Mouse (Mus musculus) embryonic facial prominence, embryonic 14.5 days (tissue): Measurements from ENCODE around the gene Zfp369. TPM values are rescaled to one million over a fixed set of nuclear protein-coding genes. Genes with fewer than 3 reads are reported as not detected.
"Not testable (repeated sequence)": the region's sequence is repeated elsewhere in the genome, so short reads cannot be mapped to it uniquely, and the experiment has no call there.

ENCODE experiments used
- ATAC-seq: fragments of 200-750 bp; cut with Nextera tagmentation; 2 replicates; pipeline ENCODE4 v1.8.0; 2017; ENCODE audit warnings: low read depth, moderate number of reproducible peaks, moderate TSS enrichment
- DNase-seq: peaks from one replicate; pipeline ENCODE4 v3.0.0-alpha.2; 2015; ENCODE audit warnings: low spot score
- H3K27ac ChIP-seq: fragments of 300-500 bp; sonication (generic); replicated peaks from 2 replicates; pipeline ENCODE4 v1.5.1; 2014; ENCODE audit warnings: low read depth, mild to moderate bottlenecking, low read length, moderate library complexity
- H3K27me3 ChIP-seq: fragments of 300-500 bp; sonication (generic); replicated peaks from 2 replicates; pipeline ENCODE4 v1.6.1; 2014; ENCODE audit warnings: low read length; ENCODE audit not compliant: control insufficient read depth, insufficient read depth
- H3K36me3 ChIP-seq: fragments of 300-500 bp; sonication (generic); 2 replicates; pipeline ENCODE4 v1.6.1; 2014; ENCODE audit warnings: low read length, mixed read lengths; ENCODE audit not compliant: control insufficient read depth, insufficient read depth
- H3K4me1 ChIP-seq: fragments of 300-500 bp; sonication (generic); 2 replicates; pipeline ENCODE4 v1.6.1; 2014; ENCODE audit warnings: antibody characterized with exemption, low read length; ENCODE audit not compliant: control insufficient read depth, insufficient read depth
- H3K4me2 ChIP-seq: fragments of 300-500 bp; sonication (generic); 2 replicates; pipeline ENCODE4 v1.6.1; 2014; ENCODE audit warnings: low read depth, mild to moderate bottlenecking, low read length, moderate library complexity, mixed read lengths
- H3K4me3 ChIP-seq: fragments of 300-500 bp; sonication (generic); 2 replicates; pipeline ENCODE4 v1.5.1; 2014; ENCODE audit warnings: low read depth, mild to moderate bottlenecking, low read length
- H3K9ac ChIP-seq: fragments of 300-500 bp; sonication (generic); 2 replicates; pipeline ENCODE4 v1.6.1; 2014; ENCODE audit warnings: low read depth, mild to moderate bottlenecking, low read length, moderate library complexity, mixed read lengths
- H3K9me3 ChIP-seq: fragments of 300-500 bp; sonication (generic); 2 replicates; pipeline ENCODE4 v1.6.1; 2016; ENCODE audit warnings: low read length; ENCODE audit not compliant: control insufficient read depth
- WGBS: fragments of 180-500 bp; shearing (Covaris S2); extraction: QIAGEN DNeasy Blood & Tissue Kit; methylation state at CpG from one replicate; pipeline ENCODE4 v1.1.7; 2014; 5-methylcytosine and 5-hydroxymethylcytosine counted together
- polyA plus RNA-seq: library from polyadenylated mRNA; unstranded; fragments of >200 nt; fragmentation: Nextera tagmentation; extraction: Ambion mirVana; gene quantifications from 2 replicates; pipeline ENCODE4 v1.2.1, GENCODE M21; 2014

Zfp369 gene
- polyA plus RNA-seq, 1 experiment from 2014 or later = 15.9 TPM

DNA sequence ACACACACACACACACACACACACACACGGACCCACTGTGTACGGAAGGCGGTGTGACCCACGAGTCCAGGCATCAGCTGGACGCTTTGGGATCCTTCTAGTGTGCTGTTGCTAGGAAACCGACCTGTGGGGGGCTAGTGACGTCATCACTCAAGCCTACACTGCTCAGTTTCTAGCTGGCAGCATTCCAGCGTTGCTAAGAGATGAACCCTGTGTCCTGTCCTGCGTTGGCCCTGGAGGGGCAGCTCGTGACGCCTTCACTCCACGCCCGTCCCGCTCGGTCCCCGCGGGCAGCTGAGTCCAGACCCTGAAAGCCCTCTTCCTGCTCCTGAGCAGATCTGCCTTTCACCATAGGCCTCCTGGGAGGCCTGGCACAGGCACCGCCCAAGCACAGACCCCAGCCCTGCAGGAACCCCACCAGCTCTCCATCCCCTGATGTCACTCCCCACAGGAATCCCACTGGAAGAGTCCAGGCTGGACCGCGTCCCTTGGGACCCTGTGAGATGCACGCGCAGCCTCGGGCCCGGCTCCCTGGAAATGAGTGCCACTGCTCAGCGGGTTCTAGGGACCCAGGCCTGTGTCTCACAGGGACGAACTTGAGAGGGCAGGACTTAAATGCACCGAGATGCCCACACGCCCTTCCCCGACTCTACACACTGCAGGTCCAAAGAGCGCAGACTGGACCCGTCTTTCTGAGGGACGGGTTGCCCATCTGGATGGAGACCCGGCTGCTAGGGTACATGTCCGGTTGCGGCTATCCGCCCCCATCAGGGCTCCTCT is 20.2 kb upstream of the Zfp369 start:
- Histone ChIP-seq H3K36me3 (0 out of 2 replicates have a peak, but pooled peaks cover 15% of the 10 kb centered on the region), H3K27ac (no peak overlapping the region), H3K4me3 (peak overlapping the region; percentile 18; the same call in 1 of the 2 replicates), H3K9ac (no peak overlapping the region), H3K4me1 (no peaks in the 10 kb centered on the region), H3K4me2 (peak overlapping the region; percentile 40), H3K9me3 (peaks cover 65% of the 10 kb centered on the region), H3K27me3 (no peaks in the 10 kb centered on the region; the same call in 1 of the 2 replicates)
- DNase-seq (peak; percentile 58), ATAC-seq (peak; percentile 63)
- WGBS = 30% methylated on average over 34 of the region's 36 CpGs

DNA sequence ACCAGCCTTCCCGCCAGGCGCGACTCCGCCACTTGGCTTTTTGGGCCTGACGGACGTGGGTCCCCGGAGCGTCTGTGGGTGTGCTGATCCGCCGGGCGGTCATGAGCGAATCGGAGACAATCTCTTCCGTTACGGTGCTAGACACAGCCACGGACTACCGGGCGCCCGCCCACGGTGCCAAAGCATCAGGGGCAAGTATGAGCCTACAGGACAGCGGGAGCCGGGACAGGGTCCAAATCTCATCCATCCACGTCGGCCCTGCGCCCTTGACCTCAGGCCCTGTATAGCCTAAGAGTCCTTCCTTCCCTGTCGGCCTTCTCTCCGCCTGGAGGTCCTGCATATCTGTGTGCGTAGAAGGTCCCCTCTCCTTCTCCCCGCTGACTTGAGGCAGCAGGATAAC is 19.4 kb upstream of the Zfp369 start, which contains the start of gene Gm10775:
Gene Gm10775 (plus strand): TSS at position 301 of the 400 bp plus-strand sequence.
- H3K27me3 ChIP-seq = no peaks in the 10 kb centered on the region; the same call in 1 of the 2 replicates
- no peaks in the 10 kb centered on the region for H3K4me1 ChIP-seq
- H3K4me2 ChIP-seq = peak within 1 kb of the TSS; percentile 40
- 42% methylated on average over 29 of the region's 29 CpGs for WGBS
- peaks cover 24% of the 10 kb centered on the region; the same call in 1 of the 2 replicates for H3K36me3 ChIP-seq
- no peak within 1 kb of the TSS for H3K9ac ChIP-seq
- H3K4me3 ChIP-seq = peak within 1 kb of the TSS; percentile 18; the same call in 1 of the 2 replicates
- no peak within 1 kb of the TSS for H3K27ac ChIP-seq
- ATAC-seq (no peak), DNase-seq (no peak)
- peaks cover 67% of the 10 kb centered on the region for H3K9me3 ChIP-seq

DNA sequence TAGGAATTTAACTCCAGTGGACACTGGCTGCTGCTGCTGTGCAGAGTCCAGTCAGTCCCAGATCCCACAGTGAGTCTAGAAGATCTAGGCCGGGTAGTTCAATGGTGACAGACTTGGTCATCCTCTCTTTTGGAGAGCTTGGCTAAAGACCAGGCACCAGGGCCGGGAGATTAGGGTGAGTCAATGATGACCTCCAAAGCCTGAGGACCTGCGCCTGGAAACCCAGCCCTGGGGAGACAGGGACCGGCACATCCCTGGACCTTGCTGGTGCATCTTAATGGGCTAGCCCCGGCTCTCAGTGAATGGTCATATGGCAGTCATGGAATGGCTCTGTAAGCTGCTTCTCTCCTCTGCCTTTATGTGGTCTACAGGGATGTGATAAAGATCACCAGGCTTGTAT is 16.5 kb upstream of the Zfp369 start:
- H3K4me3 ChIP-seq = no peak overlapping the region
- ATAC-seq = no peak
- H3K36me3 ChIP-seq = peaks cover 30% of the 10 kb centered on the region; the same call in 1 of the 2 replicates
- no peaks in the 10 kb centered on the region; the same call in 1 of the 2 replicates for H3K27me3 ChIP-seq
- no peaks in the 10 kb centered on the region for H3K4me1 ChIP-seq
- no peak overlapping the region for H3K27ac ChIP-seq
- WGBS = 90% methylated on average over 5 of the region's 5 CpGs
- H3K4me2 ChIP-seq = no peak overlapping the region
- DNase-seq = no peak
- peaks cover 89% of the 10 kb centered on the region for H3K9me3 ChIP-seq
- H3K9ac ChIP-seq = no peak overlapping the region

DNA sequence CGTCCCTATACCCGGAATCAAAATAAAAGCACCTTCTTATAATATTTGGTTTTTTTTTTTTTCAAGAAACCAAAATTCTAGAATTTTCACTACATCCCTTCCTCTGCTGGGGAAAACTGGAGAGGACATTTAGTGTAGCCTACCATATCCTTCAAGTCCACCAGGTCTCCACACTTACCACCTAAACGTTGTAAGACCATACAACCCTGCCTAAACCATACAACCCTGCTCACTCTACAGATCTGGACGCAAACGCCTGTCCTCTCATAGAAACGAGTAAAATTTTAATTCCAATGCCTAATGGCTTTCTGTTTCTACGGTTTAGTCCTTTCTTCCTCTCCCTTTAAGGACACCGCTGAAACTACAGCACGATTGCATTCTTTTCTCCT is 626 bp upstream of the Zfp369 start:
- Histone ChIP-seq H3K4me3 (peak overlapping the region; percentile 63), H3K27me3 (no peaks in the 10 kb centered on the region), H3K4me2 (peak overlapping the region; percentile 52), H3K36me3 (peaks cover 19% of the 10 kb centered on the region), H3K9ac (peak overlapping the region; percentile 74), H3K4me1 (peaks cover 5% of the 10 kb centered on the region; the same call in 1 of the 2 replicates), H3K9me3 (peaks cover 50% of the 10 kb centered on the region), H3K27ac (peak overlapping the region; percentile 84)
- peak; percentile 39; the same call in 1 of the 2 replicates for ATAC-seq
- WGBS = 16% methylated on average over 9 of the region's 9 CpGs
- DNase-seq = no peak

DNA sequence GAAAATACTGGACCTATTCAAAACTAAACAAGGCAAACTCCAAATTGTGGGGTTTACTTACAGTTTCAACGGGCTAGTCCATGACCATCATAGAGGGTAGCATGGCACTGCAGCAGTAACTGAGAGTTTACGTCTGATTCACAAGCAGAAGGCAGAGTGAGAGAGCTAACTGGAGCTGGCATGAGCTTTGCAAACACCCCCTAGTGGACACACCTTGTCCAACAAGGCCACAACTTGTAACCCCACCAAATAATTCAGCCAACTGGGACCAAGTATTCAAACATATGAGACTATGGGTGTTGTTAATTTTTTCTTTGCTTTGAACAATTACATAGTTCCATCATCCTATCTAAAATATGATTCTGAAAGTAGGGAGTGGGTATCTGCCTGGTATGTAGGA is 8.2 kb downstream of the Zfp369 start:
- no peak overlapping the region for H3K4me2 ChIP-seq
- H3K9ac ChIP-seq = no peak overlapping the region
- H3K36me3 ChIP-seq = peaks cover 78% of the 10 kb centered on the region
- H3K27me3 ChIP-seq = no peaks in the 10 kb centered on the region
- H3K4me3 ChIP-seq = no peak overlapping the region
- DNase-seq (no peak), ATAC-seq (no peak)
- 90% methylated on average over 2 of the region's 2 CpGs for WGBS
- peaks cover 76% of the 10 kb centered on the region for H3K9me3 ChIP-seq
- no peaks in the 10 kb centered on the region for H3K4me1 ChIP-seq
- H3K27ac ChIP-seq = no peak overlapping the region

DNA sequence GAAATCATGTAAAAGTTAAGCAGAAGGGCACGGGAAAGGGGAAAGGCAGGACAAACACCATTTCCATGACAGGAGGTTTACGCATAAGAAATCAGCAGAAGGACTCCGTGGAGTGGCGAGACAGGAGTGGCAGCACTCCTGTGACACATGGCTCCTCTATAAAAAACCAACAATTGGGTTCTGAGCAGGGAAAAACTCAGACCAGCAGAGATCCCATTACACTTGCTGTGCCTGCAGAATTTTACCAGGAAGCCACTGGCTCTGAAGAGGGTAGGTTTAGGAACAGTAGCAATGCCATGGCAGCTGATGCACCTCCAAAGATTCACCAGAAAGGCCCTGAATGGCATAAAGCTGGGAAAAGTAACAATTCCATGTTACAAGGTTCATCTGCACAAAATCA is 17.7 kb downstream of the Zfp369 start:
- Histone ChIP-seq H3K36me3 (peaks cover 63% of the 10 kb centered on the region), H3K9me3 (peaks cover 71% of the 10 kb centered on the region)
- WGBS = over 99% methylated on average over 4 of the region's 4 CpGs

DNA sequence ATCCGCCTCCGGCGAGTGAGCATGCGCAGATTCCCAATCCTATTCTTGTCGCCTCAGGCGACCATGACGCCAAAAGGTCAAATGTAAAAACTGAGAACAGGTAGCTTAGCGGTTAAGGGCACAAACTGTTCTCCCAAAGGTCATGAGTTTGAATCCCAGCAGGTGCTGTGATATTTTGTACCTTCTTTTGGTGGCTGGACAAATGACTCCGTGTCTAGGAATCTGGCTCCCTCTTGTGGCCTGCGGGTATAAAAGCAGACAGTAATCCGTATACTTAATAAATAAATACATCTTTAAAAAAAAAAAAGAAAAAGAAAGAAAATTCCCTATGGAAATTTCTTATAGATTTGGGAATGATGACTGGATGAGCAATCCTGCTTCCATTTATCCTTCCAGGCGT is 32.2 kb downstream of the Zfp369 start:
- Histone ChIP-seq H3K4me2 (peak overlapping the region; percentile 38), H3K9me3 (peaks cover 46% of the 10 kb centered on the region), H3K4me3 (peak overlapping the region; percentile 8; the same call in 1 of the 2 replicates)
- not testable (repeated sequence) for H3K27me3 ChIP-seq, H3K4me1 ChIP-seq, H3K27ac ChIP-seq, H3K9ac ChIP-seq, ATAC-seq, H3K36me3 ChIP-seq, DNase-seq
- 36% methylated on average over 12 of the region's 12 CpGs for WGBS

More for the DNA sequence above, 17.7 kb downstream of the Zfp369 start:
- DNase-seq = no peak
- no peak overlapping the region for H3K27ac ChIP-seq
- H3K4me2 ChIP-seq = no peak overlapping the region
- H3K27me3 ChIP-seq = no peaks in the 10 kb centered on the region
- H3K4me1 ChIP-seq = no peaks in the 10 kb centered on the region
- no peak for ATAC-seq
- H3K4me3 ChIP-seq = no peak overlapping the region
- no peak overlapping the region for H3K9ac ChIP-seq

DNA sequence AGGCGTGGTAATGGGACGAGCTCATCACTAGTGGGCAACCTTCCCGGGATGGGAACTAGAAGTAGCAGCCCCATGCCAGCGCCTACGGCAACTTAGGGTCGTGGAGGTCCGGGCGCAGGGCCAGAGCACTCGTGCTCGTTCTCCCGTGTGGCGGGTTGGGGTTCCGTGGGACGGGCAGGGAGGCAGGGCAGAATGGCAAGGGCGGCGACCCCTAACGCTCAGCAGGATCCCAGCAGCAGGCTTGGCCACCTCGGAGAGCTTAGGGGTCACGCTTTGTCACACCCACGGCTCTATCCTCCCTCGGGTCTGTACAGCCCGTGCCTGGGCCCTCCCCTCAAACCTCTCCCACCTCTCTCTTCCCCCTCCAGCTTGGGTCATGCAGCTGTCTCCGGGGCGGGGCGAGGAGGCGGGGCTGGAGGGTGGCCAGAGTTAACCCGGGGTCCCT is 32.7 kb downstream of the Zfp369 start:
- H3K9ac ChIP-seq = no peak overlapping the region
- no peaks in the 10 kb centered on the region for H3K27me3 ChIP-seq
- no peak for DNase-seq
- H3K27ac ChIP-seq = no peak overlapping the region
- 37% methylated on average over 12 of the region's 27 CpGs for WGBS
- no peak overlapping the region for H3K4me3 ChIP-seq
- peaks cover 41% of the 10 kb centered on the region for H3K9me3 ChIP-seq
- no peak for ATAC-seq
- no peaks in the 10 kb centered on the region for H3K36me3 ChIP-seq
- no peaks in the 10 kb centered on the region for H3K4me1 ChIP-seq
- H3K4me2 ChIP-seq = peak overlapping the region; percentile 38
